Mouse (Mus musculus): ENCODE data around the gene Cobll1. TPM values are rescaled to one million over a fixed set of nuclear protein-coding genes. Genes with fewer than 3 reads are reported as not detected.
A peak's percentile ranks its signal among the peaks of the same experiment; 100 is the strongest.

Gene Cobll1
- polyA plus RNA-seq, 1 experiment: 10.7 TPM

- H3K4me1 ChIP-seq (ENCODE audit: control insufficient read depth, insufficient read depth, low read length): no peaks in the 10 kb centered on the region
- H3K27ac ChIP-seq (ENCODE audit: insufficient read depth, low read length): no peak overlapping the region
- no peaks in the 10 kb centered on the region for H3K27me3 ChIP-seq (ENCODE audit: control insufficient read depth, insufficient read depth, low read length)
- WGBS: 60% methylated on average over 2 of the region's 2 CpGs
- H3K4me3 ChIP-seq (replicated peaks; ENCODE audit: insufficient read depth, low read depth, low read length): no peak overlapping the region
- no peak for DNase-seq
- TF ChIP-seq POLR2A (IDR thresholded peaks at IDR 0.05; ENCODE audit: borderline replicate concordance, insufficient read depth, low read length) (no peak), CTCF (IDR thresholded peaks at IDR 0.05; ENCODE audit: borderline replicate concordance, insufficient read depth, low read depth, low read length) (no peak)
Measured at GRCm38 (mm10) chr2:65249575-65249974, 10.4 kb upstream of the Cobll1 start.

- Histone ChIP-seq H3K27ac (ENCODE audit: insufficient read depth, low read length) (no peak overlapping the region), H3K27me3 (ENCODE audit: control insufficient read depth, insufficient read depth, low read length) (no peaks in the 10 kb centered on the region), H3K4me1 (ENCODE audit: control insufficient read depth, insufficient read depth, low read length) (no peaks in the 10 kb centered on the region), H3K4me3 (replicated peaks; ENCODE audit: insufficient read depth, low read depth, low read length) (no peak overlapping the region)
- 94% methylated on average over 5 of the region's 5 CpGs for WGBS
- no peak for DNase-seq
- no peak for TF ChIP-seq CTCF (IDR thresholded peaks at IDR 0.05; ENCODE audit: borderline replicate concordance, insufficient read depth, low read depth, low read length)
- TF ChIP-seq POLR2A (IDR thresholded peaks at IDR 0.05; ENCODE audit: borderline replicate concordance, insufficient read depth, low read length): no peak
Measured at GRCm38 (mm10) chr2:65240173-65240745, 1.1 kb upstream of the Cobll1 start.

GRCm38 (mm10) chr2:65238171-65238963 is 836 bp downstream of the Cobll1 start:
- Histone ChIP-seq H3K4me1 (ENCODE audit: control insufficient read depth, insufficient read depth, low read length) (no peaks in the 10 kb centered on the region), H3K27ac (ENCODE audit: insufficient read depth, low read length) (no peak overlapping the region), H3K27me3 (ENCODE audit: control insufficient read depth, insufficient read depth, low read length) (no peaks in the 10 kb centered on the region), H3K4me3 (replicated peaks; ENCODE audit: insufficient read depth, low read depth, low read length) (peak overlapping the region; percentile 68)
- under 1% methylated on average over 82 of the region's 114 CpGs for WGBS
- TF ChIP-seq POLR2A (IDR thresholded peaks at IDR 0.05; ENCODE audit: borderline replicate concordance, insufficient read depth, low read length) (no peak), CTCF (IDR thresholded peaks at IDR 0.05; ENCODE audit: borderline replicate concordance, insufficient read depth, low read depth, low read length) (no peak)
- peak; percentile 57 to 65 for DNase-seq

- H3K4me3 ChIP-seq (replicated peaks; ENCODE audit: insufficient read depth, low read depth, low read length): peak overlapping the region; percentile 68
- no peak overlapping the region for H3K27ac ChIP-seq (ENCODE audit: insufficient read depth, low read length)
- no peaks in the 10 kb centered on the region for H3K4me1 ChIP-seq (ENCODE audit: control insufficient read depth, insufficient read depth, low read length)
- 2% methylated on average over 22 of the region's 22 CpGs for WGBS
- TF ChIP-seq CTCF (IDR thresholded peaks at IDR 0.05; ENCODE audit: borderline replicate concordance, insufficient read depth, low read depth, low read length) (no peak), POLR2A (IDR thresholded peaks at IDR 0.05; ENCODE audit: borderline replicate concordance, insufficient read depth, low read length) (no peak)
- H3K27me3 ChIP-seq (ENCODE audit: control insufficient read depth, insufficient read depth, low read length): no peaks in the 10 kb centered on the region
- peak in 1 of 2 experiments; percentile 31 for DNase-seq
Measured at GRCm38 (mm10) chr2:65237610-65238170, 1.5 kb downstream of the Cobll1 start.

GRCm38 (mm10) chr2:65237116-65237515 is 2.1 kb downstream of the Cobll1 start:
- 79% methylated on average over 8 of the region's 8 CpGs for WGBS
- no peaks in the 10 kb centered on the region for H3K27me3 ChIP-seq (ENCODE audit: control insufficient read depth, insufficient read depth, low read length)

GRCm38 (mm10) chr2:65236644-65237043 is 2.6 kb downstream of the Cobll1 start:
- Histone ChIP-seq H3K4me1 (ENCODE audit: control insufficient read depth, insufficient read depth, low read length) (no peaks in the 10 kb centered on the region), H3K27ac (ENCODE audit: insufficient read depth, low read length) (no peak overlapping the region), H3K4me3 (replicated peaks; ENCODE audit: insufficient read depth, low read depth, low read length) (no peak overlapping the region), H3K27me3 (ENCODE audit: control insufficient read depth, insufficient read depth, low read length) (no peaks in the 10 kb centered on the region)
- no peak for DNase-seq
- TF ChIP-seq CTCF (IDR thresholded peaks at IDR 0.05; ENCODE audit: borderline replicate concordance, insufficient read depth, low read depth, low read length): no peak
- no peak for TF ChIP-seq POLR2A (IDR thresholded peaks at IDR 0.05; ENCODE audit: borderline replicate concordance, insufficient read depth, low read length)
- WGBS: 91% methylated on average over 8 of the region's 8 CpGs

More at GRCm38 (mm10) chr2:65237116-65237515, 2.1 kb downstream of the Cobll1 start:
- Histone ChIP-seq H3K4me3 (replicated peaks; ENCODE audit: insufficient read depth, low read depth, low read length) (no peak overlapping the region), H3K4me1 (ENCODE audit: control insufficient read depth, insufficient read depth, low read length) (no peaks in the 10 kb centered on the region), H3K27ac (ENCODE audit: insufficient read depth, low read length) (no peak overlapping the region)
- no peak for TF ChIP-seq CTCF (IDR thresholded peaks at IDR 0.05; ENCODE audit: borderline replicate concordance, insufficient read depth, low read depth, low read length)
- TF ChIP-seq POLR2A (IDR thresholded peaks at IDR 0.05; ENCODE audit: borderline replicate concordance, insufficient read depth, low read length): no peak
- no peak for DNase-seq

- TF ChIP-seq CTCF (IDR thresholded peaks at IDR 0.05; ENCODE audit: borderline replicate concordance, insufficient read depth, low read depth, low read length): no peak
- TF ChIP-seq POLR2A (IDR thresholded peaks at IDR 0.05; ENCODE audit: borderline replicate concordance, insufficient read depth, low read length): no peak
- no peak overlapping the region for H3K4me3 ChIP-seq (replicated peaks; ENCODE audit: insufficient read depth, low read depth, low read length)
- WGBS: 91% methylated on average over 15 of the region's 15 CpGs
Measured at GRCm38 (mm10) chr2:65232756-65233535, 6.3 kb downstream of the Cobll1 start.

More at GRCm38 (mm10) chr2:65232756-65233535, 6.3 kb downstream of the Cobll1 start:
- H3K4me1 ChIP-seq (ENCODE audit: control insufficient read depth, insufficient read depth, low read length): no peaks in the 10 kb centered on the region
- no peak overlapping the region for H3K27ac ChIP-seq (ENCODE audit: insufficient read depth, low read length)
- no peak for DNase-seq
- no peaks in the 10 kb centered on the region for H3K27me3 ChIP-seq (ENCODE audit: control insufficient read depth, insufficient read depth, low read length)
